27 mouse cellular contexts compared by ENCODE assay signal in genomic region chr7:18904971-18905370, GRCm38 (mm10). TPM values are rescaled to one million over a fixed set of nuclear protein-coding genes. Genes with fewer than 3 reads are reported as not detected.
DNase-seq lines count a peak whose midpoint lies in the region; ATAC-seq and TF ChIP-seq lines count a peak whose summit lies in the region.
"Had no signal": no experiment of that assay in that cellular context is flagged by ENCODE, and none has a peak within 500 bp of the region (broad histone marks: within the 10 kb centered on the region; RNA-seq: fewer than 3 reads in every experiment).

No protein-coding gene starts in this region.

- DNase-seq in hindbrain, embryonic 11.5 days (ENCODE audit: low spot score), result no peak
- DNase-seq in ES-E14 (ENCODE audit: low read depth, low spot score) (no peak), MN1 (ENCODE audit: low spot score) (no peak)
- peak; percentile 46 for DNase-seq in fat pad, adult 2 months (ENCODE audit: extremely low read depth, low read depth, low spot score)
- no peak for DNase-seq in left cerebral cortex, adult 8-10 months (ENCODE audit: low spot score in 2 of 2)
- DNase-seq: adrenal gland, adult 2 months; adrenal gland, postnatal 14 days; B cell, adult 2 months; cerebellum, adult 11 months; cerebellum, adult 8-10 months; cerebellum, postnatal 14 days; gastrocnemius, postnatal 25 days; heart, adult 2 months; kidney, adult 18-20 months had no signal

- 84% methylated on average over 3 of the region's 3 CpGs for WGBS in hindbrain, embryonic 13.5 days
- 86% methylated on average over 3 of the region's 3 CpGs for WGBS in hindbrain, embryonic 11.5 days

- H3K36me3 ChIP-seq in hindbrain, embryonic 13.5 days, result peaks cover under 1% of the 10 kb centered on the region; the same call in 1 of the 2 replicates
- H3K36me3 ChIP-seq in hindbrain, embryonic 11.5 days (ENCODE audit: control insufficient read depth, insufficient read depth, low read length), result no peaks in the 10 kb centered on the region
- H3K36me3 ChIP-seq in ES-E14 (ENCODE audit: control insufficient read depth, insufficient read depth, low read length, poor library complexity, severe bottlenecking), result peaks cover 7% of the 10 kb centered on the region; the same call in 1 of the 2 replicates
- H3K36me3 ChIP-seq: forebrain, embryonic 15.5 days had no signal

- H3K4me1 ChIP-seq in hindbrain, embryonic 13.5 days (replicated peaks), result peaks cover 22% of the 10 kb centered on the region
- H3K4me1 ChIP-seq in hindbrain, embryonic 11.5 days (replicated peaks; ENCODE audit: control insufficient read depth, insufficient read depth, low read length), result 0 out of 2 replicates have a peak, but pooled peaks cover 5% of the 10 kb centered on the region
- H3K4me1 ChIP-seq in ES-E14 (ENCODE audit: control insufficient read depth in 2 of 2, insufficient read depth in 2 of 2, low read length in 2 of 2, poor library complexity in 1 of 2), result peaks cover 3 to 17% of the 10 kb centered on the region in 2 experiments; a peak in 2 of 4 replicates

- H3K9ac ChIP-seq in hindbrain, embryonic 13.5 days, result peak overlapping the region; percentile 13; the same call in 1 of the 2 replicates
- H3K9ac ChIP-seq in hindbrain, embryonic 11.5 days (ENCODE audit: low read depth, low read length), result no peak overlapping the region
- no peak overlapping the region for H3K9ac ChIP-seq in ES-E14 (ENCODE audit: insufficient read depth, low read depth, low read length, poor library complexity, severe bottlenecking)
- H3K9ac ChIP-seq: forebrain, embryonic 15.5 days; heart, embryonic 13.5 days; hindbrain, embryonic 14.5 days had no signal

- no peaks in the 10 kb centered on the region for H3K9me3 ChIP-seq in hindbrain, embryonic 13.5 days
- no peaks in the 10 kb centered on the region for H3K9me3 ChIP-seq in hindbrain, embryonic 11.5 days (ENCODE audit: control insufficient read depth, low read length)
- no peaks in the 10 kb centered on the region for H3K9me3 ChIP-seq in ES-E14 (ENCODE audit: control insufficient read depth, insufficient read depth, low read depth, low read length)
- H3K9me3 ChIP-seq: forebrain, embryonic 12.5 days; forebrain, embryonic 15.5 days; heart, embryonic 10.5 days; heart, embryonic 13.5 days had no signal

- no peaks in the 10 kb centered on the region for H3K27me3 ChIP-seq in hindbrain, embryonic 13.5 days
- no peaks in the 10 kb centered on the region for H3K27me3 ChIP-seq in hindbrain, embryonic 11.5 days (ENCODE audit: control insufficient read depth, insufficient read depth, low read length)
- H3K27me3 ChIP-seq: CH12.LX; forebrain, embryonic 12.5 days; forebrain, embryonic 15.5 days; heart, embryonic 13.5 days had no signal

- in situ Hi-C loops in ES-E14 (cut with MboI; ENCODE audit: low sequenced_read_pairs in 2 of 2, unreplicated experiment in 2 of 2), result no loop called here

- no peak overlapping the region for H3K4me2 ChIP-seq in hindbrain, embryonic 13.5 days
- H3K4me2 ChIP-seq in hindbrain, embryonic 11.5 days (replicated peaks; ENCODE audit: low read depth, low read length), result no peak overlapping the region
- H3K4me2 ChIP-seq: forebrain, embryonic 12.5 days; forebrain, embryonic 15.5 days; heart, embryonic 13.5 days; hindbrain, embryonic 14.5 days had no signal

- H3K27ac ChIP-seq in hindbrain, embryonic 13.5 days, result no peak overlapping the region
- no peak overlapping the region for H3K27ac ChIP-seq in hindbrain, embryonic 11.5 days (ENCODE audit: low read depth, low read length)
- H3K27ac ChIP-seq in ES-E14 (ENCODE audit: insufficient read depth, low read depth, low read length, poor library complexity, severe bottlenecking), result peak overlapping the region; percentile 3; the same call in 1 of the 2 replicates
- H3K27ac ChIP-seq: forebrain, embryonic 12.5 days; forebrain, embryonic 15.5 days; heart, adult 2 months; heart, embryonic 10.5 days; heart, embryonic 13.5 days; hindbrain, embryonic 14.5 days; hindbrain, postnatal 0 days had no signal

- no peak overlapping the region for H3K4me3 ChIP-seq in hindbrain, embryonic 13.5 days
- H3K4me3 ChIP-seq in hindbrain, embryonic 11.5 days (ENCODE audit: low read depth, low read length), result no peak overlapping the region
- no peak overlapping the region for H3K4me3 ChIP-seq in ES-E14 (ENCODE audit: insufficient read depth in 1 of 2, low read depth in 1 of 2, low read length in 2 of 2, poor library complexity in 1 of 2, severe bottlenecking in 1 of 2)
- H3K4me3 ChIP-seq: forebrain, embryonic 12.5 days; forebrain, embryonic 15.5 days; heart, adult 2 months; heart, embryonic 10.5 days; heart, embryonic 13.5 days had no signal

- ATAC-seq in hindbrain, embryonic 13.5 days (ENCODE audit: low FRiP score), result no peak
- no peak for ATAC-seq in hindbrain, embryonic 11.5 days (ENCODE audit: low FRiP score)
- no peak for ATAC-seq in erythroid progenitor cell, adult 5-6 weeks (replicated peaks; ENCODE audit: low FRiP score, poor library complexity, severe bottlenecking)
- ATAC-seq: forebrain, embryonic 15.5 days; hindbrain, postnatal 0 days; inflammation-experienced regulatory T-cells, adult 6 months; intestine, embryonic 16.5 days had no signal

TF ChIP-seq in ES-E14, 5 proteins besides CTCF, POLR2A, EP300 and RAD21:
- TF ChIP-seq ZNF384 (IDR thresholded peaks at IDR 0.05; ENCODE audit: low read depth, low read length) (no peak), HCFC1 (IDR thresholded peaks at IDR 0.05; ENCODE audit: borderline replicate concordance, insufficient read depth, low read length) (no peak), ZC3H11A (IDR thresholded peaks at IDR 0.05; ENCODE audit: borderline replicate concordance, low read depth, low read length) (no peak), MAFK (IDR thresholded peaks at IDR 0.05; ENCODE audit: insufficient read depth, low read depth, low read length) (no peak), CHD2 (IDR thresholded peaks at IDR 0.05; ENCODE audit: low read depth, low read length) (no peak)

RNA-seq across cellular contexts. Expression of gene Ccdc61, which starts 5.2 kb away (rescaled TPM):
- polyA plus RNA-seq in hindbrain, embryonic 13.5 days (2015; fragmentation: Nextera tagmentation; extraction: Ambion mirVana), result 23.5 and 23.6 TPM in 2 replicates
- 22.9 and 27.3 TPM in 2 replicates for polyA plus RNA-seq in hindbrain, embryonic 11.5 days (2014; fragmentation: Nextera tagmentation; extraction: Ambion mirVana)
- total RNA-seq in ES-E14 (2012; rRNA removed), result 11.8 and 19.4 TPM in 2 replicates
- 10 to 100 TPM; 11.5 to 12.8 (median 12.2) TPM for total RNA-seq in left cerebral cortex, adult 8-10 months (2022)
- 10.1 and 19.8 TPM in 2 replicates for total RNA-seq in erythroid progenitor cell, adult 5-6 weeks (2015; ENCODE audit: low replicate concordance)
- total RNA-seq in erythroid progenitor cell, adult 5-6 weeks (2017; ENCODE audit: low replicate concordance), result 1.7 and 4.6 TPM in 2 replicates

RNA-seq across cellular contexts. Expression of gene Nova2, which starts 20.7 kb away (rescaled TPM):
- 14.9 and 15.8 TPM in 2 replicates for polyA plus RNA-seq in hindbrain, embryonic 13.5 days (2015; fragmentation: Nextera tagmentation; extraction: Ambion mirVana)
- polyA plus RNA-seq in hindbrain, embryonic 11.5 days (2014; fragmentation: Nextera tagmentation; extraction: Ambion mirVana), result 12.7 and 18.0 TPM in 2 replicates
- 0.79 and 0.80 TPM in 2 replicates for total RNA-seq in ES-E14 (2012; rRNA removed)
- total RNA-seq in left cerebral cortex, adult 8-10 months (2022), result 10 to 100 TPM; 67.1 to 75.1 (median 69.9) TPM
- not detected in 2 replicates for total RNA-seq in erythroid progenitor cell, adult 5-6 weeks (2015; ENCODE audit: low replicate concordance)
- not detected in 2 replicates for total RNA-seq in erythroid progenitor cell, adult 5-6 weeks (2017; ENCODE audit: low replicate concordance)
- total RNA-seq: granulocyte monocyte progenitor cell, adult 5-6 weeks had no signal

RNA-seq across cellular contexts. Expression of gene Pglyrp1, which starts 33.8 kb away (rescaled TPM):
- 13.7 TPM in 2 replicates for polyA plus RNA-seq in hindbrain, embryonic 13.5 days (2015; fragmentation: Nextera tagmentation; extraction: Ambion mirVana)
- 2.8 and 2.9 TPM in 2 replicates for polyA plus RNA-seq in hindbrain, embryonic 11.5 days (2014; fragmentation: Nextera tagmentation; extraction: Ambion mirVana)
- total RNA-seq in ES-E14 (2012; rRNA removed), result 0.89 and 1.4 TPM in 2 replicates
- 10 to 100 TPM in 3 of 4 experiments, 1 to 10 TPM in 1; 9.4 to 15.3 (median 12.8) TPM for total RNA-seq in left cerebral cortex, adult 8-10 months (2022)
- total RNA-seq in erythroid progenitor cell, adult 5-6 weeks (2015; ENCODE audit: low replicate concordance), result 151 and 220 TPM in 2 replicates
- 10.8 and 18.9 TPM in 2 replicates for total RNA-seq in erythroid progenitor cell, adult 5-6 weeks (2017; ENCODE audit: low replicate concordance)
- total RNA-seq: MEL had no signal

Comparison
In these comparisons a context has a peak if more than half of its experiments do, and no peak if none do; other contexts are left out.
1. RNA of gene Nova2, which starts 20.7 kb away (total RNA-seq): 67.1 to 75.1 TPM in left cerebral cortex, adult 8-10 months; 0.79 to 0.80 TPM in ES-E14 and not detected in erythroid progenitor cell, adult 5-6 weeks; every median in the first group is over 10 times any median in the second.